Mouse (Mus musculus) heart, embryonic 13.5 days (tissue): ENCODE data around the gene Ncapd2. TPM values are rescaled to one million over a fixed set of nuclear protein-coding genes. Genes with fewer than 3 reads are reported as not detected.
A peak's percentile ranks its signal among the peaks of the same experiment; 100 is the strongest.

ENCODE experiments used
- ATAC-seq: fragments of 200-750 bp; cut with Nextera tagmentation; 2 replicates; pipeline ENCODE4 v1.8.0; 2017; ENCODE audit warnings: moderate TSS enrichment; ENCODE audit not compliant: insufficient number of reproducible peaks, low FRiP score, low TSS enrichment; ENCODE audit errors: extremely low read depth
- H3K27ac ChIP-seq: fragments of 300-500 bp; sonication (generic); replicated peaks from 2 replicates; pipeline ENCODE4 v1.5.1; 2015; ENCODE audit warnings: moderate library complexity, mild to moderate bottlenecking, inconsistent platforms
- H3K27me3 ChIP-seq: fragments of 300-500 bp; sonication (generic); replicated peaks from 2 replicates; pipeline ENCODE4 v1.6.1; 2015; ENCODE audit warnings: mild to moderate bottlenecking, inconsistent platforms
- H3K36me3 ChIP-seq: fragments of 300-500 bp; sonication (generic); 2 replicates; pipeline ENCODE4 v1.6.1; 2015; ENCODE audit warnings: mild to moderate bottlenecking, inconsistent platforms
- H3K4me1 ChIP-seq: fragments of 300-500 bp; sonication (generic); 2 replicates; pipeline ENCODE4 v1.6.1; 2015; ENCODE audit warnings: inconsistent platforms
- H3K4me2 ChIP-seq: fragments of 300-500 bp; sonication (generic); 2 replicates; pipeline ENCODE4 v1.6.1; 2015; ENCODE audit warnings: inconsistent platforms, mild to moderate bottlenecking, moderate library complexity
- H3K4me3 ChIP-seq: fragments of 300-500 bp; sonication (generic); 2 replicates; pipeline ENCODE4 v1.5.1; 2015; ENCODE audit warnings: moderate library complexity, mild to moderate bottlenecking, inconsistent platforms
- H3K9ac ChIP-seq: fragments of 300-500 bp; sonication (generic); 2 replicates; pipeline ENCODE4 v1.6.1; 2015; ENCODE audit warnings: inconsistent platforms, mild to moderate bottlenecking, moderate library complexity
- H3K9me3 ChIP-seq: fragments of 300-500 bp; sonication (generic); 2 replicates; pipeline ENCODE4 v1.6.1; 2016; ENCODE audit warnings: inconsistent platforms
- WGBS: fragments of 180-500 bp; shearing (Covaris S2); methylation state at CpG from one replicate; pipeline ENCODE4 v1.1.7; 2015; ENCODE audit warnings: mixed read lengths; 5-methylcytosine and 5-hydroxymethylcytosine counted together
- polyA plus RNA-seq: library from polyadenylated mRNA; unstranded; fragments of >200 nt; fragmentation: Nextera tagmentation; extraction: Ambion mirVana; gene quantifications from 2 replicates; pipeline ENCODE4 v1.2.1, GENCODE M21; 2015

Ncapd2 gene
- polyA plus RNA-seq, 1 experiment from 2014 or later, result 80.3 TPM

DNA sequence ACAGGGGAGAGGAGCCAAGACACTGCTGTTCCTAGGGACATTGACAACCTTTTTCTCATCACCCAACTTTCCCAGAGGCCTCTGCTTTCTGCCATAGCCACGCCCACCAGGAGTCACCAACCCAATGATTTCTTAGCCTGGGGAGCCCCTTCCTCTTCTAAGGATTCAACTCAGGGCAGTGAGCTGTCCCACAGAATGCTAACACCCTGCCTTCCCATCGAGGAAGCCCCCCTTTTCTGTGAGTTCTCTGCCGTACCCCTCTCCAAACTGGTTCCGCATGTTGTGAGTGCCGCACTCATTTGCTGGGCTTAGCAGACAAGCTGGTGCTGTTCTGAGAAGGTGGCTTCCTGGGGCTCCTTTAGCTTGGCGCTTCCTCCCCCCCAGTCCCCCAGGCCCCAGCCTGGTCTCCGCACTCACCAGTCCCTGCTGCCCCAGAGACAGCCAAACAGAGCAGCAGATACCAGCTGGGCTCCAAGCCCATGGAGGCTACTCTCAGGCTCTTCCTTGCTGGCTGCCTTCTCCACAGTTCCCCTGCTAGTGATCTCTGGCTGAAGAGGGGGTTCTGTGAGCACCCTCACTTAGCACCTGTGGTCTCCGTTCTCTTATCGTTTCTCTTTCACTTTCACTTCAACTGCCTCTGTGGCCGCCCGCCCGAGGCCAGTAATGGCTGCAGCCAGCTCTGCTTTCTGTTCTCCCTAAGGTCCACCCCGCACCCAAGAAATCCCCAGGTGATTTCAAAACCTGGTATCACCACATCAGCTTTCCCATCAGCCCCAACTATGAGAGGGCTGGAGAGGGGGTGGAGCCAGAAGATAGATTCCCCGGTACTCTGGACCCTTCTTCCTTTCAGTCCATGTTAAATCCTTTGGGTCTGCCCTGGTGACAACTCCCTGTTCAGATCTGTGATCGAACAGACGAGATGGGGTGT lies 39.9 kb upstream of the Ncapd2 start, which contains the start of gene Tapbpl:
Gene Tapbpl, minus strand, starts transcription at position 744 of the 928 bp plus-strand sequence.
- Histone ChIP-seq H3K9me3 (no peaks in the 10 kb centered on the region), H3K36me3 (no peaks in the 10 kb centered on the region), H3K27me3 (no peaks in the 10 kb centered on the region), H3K4me3 (peak within 1 kb of the TSS; percentile 63), H3K4me1 (peaks cover 36% of the 10 kb centered on the region), H3K4me2 (peak within 1 kb of the TSS; percentile 80), H3K27ac (peak within 1 kb of the TSS; percentile 84), H3K9ac (peak within 1 kb of the TSS; percentile 84)
- ATAC-seq, result no peak
- 1% methylated on average over 16 of the region's 16 CpGs for WGBS

DNA sequence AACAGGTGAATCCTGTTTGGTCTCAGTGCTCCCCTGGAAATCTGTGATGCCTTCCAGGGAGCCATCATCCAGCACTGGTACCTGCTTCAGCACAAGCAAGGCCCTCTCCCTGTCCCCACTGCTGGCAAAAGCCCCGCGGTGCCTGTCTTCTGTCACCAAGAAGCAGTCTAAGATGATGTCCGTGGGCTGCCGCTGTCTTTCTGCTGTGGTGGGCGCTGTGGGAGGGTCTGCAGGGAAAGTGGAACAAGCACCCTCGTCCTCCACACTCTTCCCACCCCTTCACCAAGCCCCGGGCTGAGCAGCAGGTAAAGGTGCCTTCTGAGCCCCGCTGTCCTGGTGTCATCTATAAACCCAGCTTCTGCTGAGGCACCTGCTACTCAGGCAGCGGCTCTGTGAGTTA lies 39.1 kb upstream of the Ncapd2 start:
- 53% methylated on average over 9 of the region's 9 CpGs for WGBS
- no peak for ATAC-seq
- H3K27me3 ChIP-seq, result no peaks in the 10 kb centered on the region
- H3K4me1 ChIP-seq, result peaks cover 36% of the 10 kb centered on the region
- H3K27ac ChIP-seq, result 0 out of 2 replicates have a peak overlapping the region, but pooled peaks have one; percentile 36
- 0 out of 2 replicates have a peak, but pooled peaks cover 2% of the 10 kb centered on the region for H3K36me3 ChIP-seq
- H3K4me2 ChIP-seq, result peak overlapping the region; percentile 80
- no peak overlapping the region for H3K4me3 ChIP-seq
- H3K9me3 ChIP-seq, result no peaks in the 10 kb centered on the region
- H3K9ac ChIP-seq, result peak overlapping the region; percentile 84

DNA sequence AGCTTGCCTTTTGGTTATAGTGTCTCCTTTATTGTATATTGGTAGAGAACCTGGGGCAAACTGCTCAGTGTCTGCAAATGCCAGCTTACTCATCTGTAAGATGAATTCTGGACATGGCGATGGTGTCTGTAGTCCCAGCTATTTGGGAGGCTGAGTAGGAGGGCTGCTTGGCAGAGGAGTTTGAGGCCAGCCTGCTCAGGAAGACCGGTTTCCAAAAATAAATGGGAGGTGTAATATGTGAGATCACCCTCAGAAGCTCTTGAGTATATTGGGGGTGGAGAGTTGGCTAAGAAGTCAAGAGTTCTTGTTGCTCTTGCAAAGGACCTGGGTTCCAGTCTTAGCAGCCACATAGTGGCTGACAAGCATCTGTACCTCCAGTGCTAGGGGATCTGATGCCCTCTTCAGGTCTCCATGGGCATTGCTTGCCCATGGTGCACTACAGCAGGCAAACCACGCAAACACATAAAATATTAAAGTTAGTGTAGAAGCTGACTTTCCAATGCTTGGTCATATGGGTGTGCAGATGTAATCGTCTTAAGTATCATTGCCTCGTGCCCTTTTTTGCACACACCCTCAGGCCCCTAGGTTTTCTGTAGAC lies 34.1 kb upstream of the Ncapd2 start:
- Histone ChIP-seq H3K36me3 (0 out of 2 replicates have a peak, but pooled peaks cover 21% of the 10 kb centered on the region), H3K4me2 (no peak overlapping the region), H3K4me3 (no peak overlapping the region), H3K4me1 (peaks cover 2% of the 10 kb centered on the region; the same call in 1 of the 2 replicates), H3K9me3 (no peaks in the 10 kb centered on the region), H3K27me3 (no peaks in the 10 kb centered on the region), H3K27ac (no peak overlapping the region), H3K9ac (no peak overlapping the region)
- no peak for ATAC-seq
- 67% methylated on average over 5 of the region's 5 CpGs for WGBS

DNA sequence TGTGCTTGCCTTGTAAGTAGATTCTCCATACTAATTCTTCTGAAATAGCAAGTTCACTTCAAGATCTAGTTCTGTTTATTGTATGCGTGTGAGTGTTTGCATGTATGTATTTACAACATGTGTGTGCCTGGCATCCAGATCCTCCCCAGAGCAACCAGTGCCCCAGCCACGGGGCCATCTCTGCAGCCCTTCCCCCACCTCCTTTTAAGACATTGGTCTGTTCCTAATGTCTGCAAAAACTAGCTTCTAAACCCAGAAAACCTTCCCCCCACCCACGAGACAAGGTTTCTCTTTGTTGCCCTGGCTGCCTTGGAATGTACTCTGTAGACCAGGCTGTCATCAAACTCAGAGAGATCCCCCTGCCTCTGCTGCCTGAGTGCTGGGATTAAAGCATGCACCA lies 31.1 kb upstream of the Ncapd2 start:
- H3K27me3 ChIP-seq, result no peaks in the 10 kb centered on the region; the same call in 1 of the 2 replicates
- no peak overlapping the region for H3K27ac ChIP-seq
- H3K4me3 ChIP-seq, result no peak overlapping the region
- H3K4me1 ChIP-seq, result no peaks in the 10 kb centered on the region
- no peak overlapping the region for H3K9ac ChIP-seq
- H3K9me3 ChIP-seq, result no peaks in the 10 kb centered on the region
- ATAC-seq, result no peak
- 0 out of 2 replicates have a peak, but pooled peaks cover 30% of the 10 kb centered on the region for H3K36me3 ChIP-seq
- 65% methylated on average over 3 of the region's 3 CpGs for WGBS
- H3K4me2 ChIP-seq, result no peak overlapping the region

DNA sequence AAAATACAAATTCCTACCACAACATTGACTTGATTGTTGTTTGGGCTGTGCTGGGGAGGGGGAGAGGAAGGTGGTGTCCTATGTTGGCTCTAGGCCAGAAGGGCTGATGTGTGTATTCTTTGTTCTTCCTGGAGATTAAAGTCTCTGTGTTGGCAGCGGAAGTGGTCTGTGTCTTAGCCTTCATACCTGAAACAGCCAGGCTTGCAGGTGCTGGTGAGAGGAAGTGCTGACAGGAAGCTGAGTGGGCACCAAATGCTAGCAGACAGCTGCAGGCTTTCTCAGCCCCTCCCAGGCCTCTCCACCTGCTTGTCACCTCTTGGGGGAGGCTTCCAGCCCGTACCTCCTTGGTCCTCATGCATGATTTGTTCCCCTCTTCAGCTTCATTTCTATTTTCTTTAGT lies 30.6 kb upstream of the Ncapd2 start:
- H3K36me3 ChIP-seq, result 0 out of 2 replicates have a peak, but pooled peaks cover 30% of the 10 kb centered on the region
- H3K9me3 ChIP-seq, result no peaks in the 10 kb centered on the region
- WGBS, result 36% methylated on average over 2 of the region's 2 CpGs
- H3K4me2 ChIP-seq, result no peak overlapping the region
- no peak overlapping the region for H3K4me3 ChIP-seq
- H3K27me3 ChIP-seq, result no peaks in the 10 kb centered on the region; the same call in 1 of the 2 replicates
- H3K9ac ChIP-seq, result no peak overlapping the region
- H3K27ac ChIP-seq, result no peak overlapping the region
- H3K4me1 ChIP-seq, result no peaks in the 10 kb centered on the region
- no peak for ATAC-seq

DNA sequence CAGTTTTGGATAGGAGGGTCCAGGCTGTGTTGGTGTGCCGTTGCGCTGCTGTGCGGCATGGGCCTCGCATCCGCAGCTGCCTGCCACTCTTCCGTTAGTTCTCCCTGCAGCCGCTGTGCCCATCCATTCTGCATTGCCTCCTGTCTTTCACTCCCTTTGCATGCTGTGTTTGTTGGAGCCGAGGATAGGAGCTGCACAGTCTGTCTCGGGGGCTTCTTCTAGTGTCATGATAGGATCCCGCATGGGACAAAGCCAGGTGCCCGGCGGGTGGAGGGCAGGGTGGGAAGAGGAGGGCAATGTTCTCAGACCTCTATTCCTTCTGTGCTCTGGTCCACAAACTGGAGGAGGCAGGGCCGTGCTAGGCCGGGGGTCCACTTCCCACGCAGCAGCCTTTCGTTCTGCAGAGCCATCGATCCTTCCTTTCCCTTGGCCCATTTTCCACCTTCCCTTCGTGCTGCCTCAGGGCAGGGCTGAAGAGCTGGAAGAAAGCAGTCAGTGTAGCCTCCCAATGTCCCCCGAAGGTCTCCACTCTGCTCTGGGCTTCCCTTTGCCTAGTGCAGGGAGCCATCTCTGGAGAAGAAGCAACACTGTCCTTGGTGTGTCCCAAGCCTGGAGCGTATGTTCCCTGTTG lies 29.7 kb upstream of the Ncapd2 start:
- H3K9ac ChIP-seq, result no peak overlapping the region
- H3K9me3 ChIP-seq, result no peaks in the 10 kb centered on the region
- no peak for ATAC-seq
- no peak overlapping the region for H3K27ac ChIP-seq
- H3K4me2 ChIP-seq, result no peak overlapping the region
- 86% methylated on average over 20 of the region's 20 CpGs for WGBS
- 0 out of 2 replicates have a peak, but pooled peaks cover 30% of the 10 kb centered on the region for H3K36me3 ChIP-seq
- H3K4me3 ChIP-seq, result no peak overlapping the region
- H3K4me1 ChIP-seq, result peaks cover 9% of the 10 kb centered on the region
- no peaks in the 10 kb centered on the region; the same call in 1 of the 2 replicates for H3K27me3 ChIP-seq

DNA sequence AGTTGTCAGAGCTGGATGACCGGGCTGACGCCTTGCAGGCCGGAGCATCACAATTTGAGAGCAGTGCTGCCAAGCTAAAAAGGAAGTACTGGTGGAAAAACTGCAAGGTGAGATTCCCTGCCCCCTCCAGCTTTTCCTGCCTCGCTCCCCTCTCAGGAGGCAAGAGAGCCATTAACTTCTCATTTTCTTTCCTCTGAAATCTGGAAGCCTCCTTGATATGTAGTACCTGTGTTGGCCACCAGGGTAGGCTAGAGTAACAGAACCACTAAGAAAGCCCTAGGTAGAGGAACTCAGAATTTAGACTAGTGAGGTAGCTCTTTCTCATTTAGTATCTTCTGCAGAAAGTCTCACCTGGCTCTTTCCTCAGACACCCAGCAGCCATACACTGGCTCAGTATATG lies 27.5 kb upstream of the Ncapd2 start:
- Histone ChIP-seq H3K9me3 (no peaks in the 10 kb centered on the region), H3K36me3 (0 out of 2 replicates have a peak, but pooled peaks cover 18% of the 10 kb centered on the region), H3K27me3 (peaks cover 2% of the 10 kb centered on the region), H3K4me2 (no peak overlapping the region), H3K27ac (no peak overlapping the region), H3K9ac (no peak overlapping the region), H3K4me1 (peaks cover 13% of the 10 kb centered on the region), H3K4me3 (no peak overlapping the region)
- 80% methylated on average over 4 of the region's 4 CpGs for WGBS
- ATAC-seq, result no peak

DNA sequence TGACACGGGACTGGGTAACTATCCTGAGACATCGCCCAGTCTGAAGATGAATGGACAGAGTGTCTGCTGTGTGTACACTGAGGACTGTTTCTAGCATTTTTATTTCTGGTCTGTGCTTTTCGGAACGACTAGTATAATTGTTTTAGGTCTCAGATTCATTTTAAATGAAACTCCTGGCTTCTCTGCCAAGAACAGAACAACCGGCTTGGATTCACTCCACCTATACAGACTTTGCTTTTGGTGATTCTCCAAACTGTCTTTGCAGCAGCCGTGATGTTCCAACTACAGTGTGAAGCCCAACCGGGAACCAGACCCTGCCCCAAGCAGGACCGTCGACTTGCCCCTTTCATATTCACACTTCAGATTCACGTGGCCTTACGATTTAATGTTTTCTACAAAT lies 26.4 kb upstream of the Ncapd2 start:
- Histone ChIP-seq H3K9ac (no peak overlapping the region), H3K4me3 (no peak overlapping the region), H3K27ac (no peak overlapping the region), H3K27me3 (peaks cover 13% of the 10 kb centered on the region), H3K36me3 (0 out of 2 replicates have a peak, but pooled peaks cover 10% of the 10 kb centered on the region), H3K4me1 (peaks cover 13% of the 10 kb centered on the region), H3K9me3 (no peaks in the 10 kb centered on the region), H3K4me2 (no peak overlapping the region)
- 80% methylated on average over 11 of the region's 11 CpGs for WGBS
- ATAC-seq, result no peak

DNA sequence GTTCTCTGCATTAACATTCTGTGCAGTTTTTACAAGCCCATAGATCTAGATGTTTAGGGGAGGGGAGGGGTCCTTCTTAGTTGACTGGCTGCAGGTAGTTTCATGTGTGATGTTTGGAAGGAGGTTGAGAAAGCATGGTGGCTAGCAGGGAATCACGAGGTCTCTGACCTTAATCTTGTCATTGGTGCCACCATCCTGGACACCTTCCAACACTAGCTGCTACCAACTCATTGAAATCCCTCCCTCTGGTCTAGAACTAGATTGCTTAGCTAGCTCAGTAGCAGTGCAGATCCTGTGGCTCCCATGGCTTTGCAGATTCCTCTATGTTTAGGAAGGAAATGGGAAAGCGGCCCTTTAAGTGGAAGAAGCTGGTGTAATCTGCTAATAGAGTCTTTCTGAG lies 25.4 kb upstream of the Ncapd2 start:
- Histone ChIP-seq H3K9me3 (no peaks in the 10 kb centered on the region), H3K4me2 (no peak overlapping the region; the same call in 1 of the 2 replicates), H3K4me1 (peaks cover 13% of the 10 kb centered on the region), H3K27ac (no peak overlapping the region), H3K36me3 (0 out of 2 replicates have a peak, but pooled peaks cover 10% of the 10 kb centered on the region), H3K27me3 (peaks cover 23% of the 10 kb centered on the region), H3K9ac (peak overlapping the region; percentile 50; the same call in 1 of the 2 replicates), H3K4me3 (no peak overlapping the region)
- ATAC-seq, result no peak
- 62% methylated on average over 2 of the region's 2 CpGs for WGBS

DNA sequence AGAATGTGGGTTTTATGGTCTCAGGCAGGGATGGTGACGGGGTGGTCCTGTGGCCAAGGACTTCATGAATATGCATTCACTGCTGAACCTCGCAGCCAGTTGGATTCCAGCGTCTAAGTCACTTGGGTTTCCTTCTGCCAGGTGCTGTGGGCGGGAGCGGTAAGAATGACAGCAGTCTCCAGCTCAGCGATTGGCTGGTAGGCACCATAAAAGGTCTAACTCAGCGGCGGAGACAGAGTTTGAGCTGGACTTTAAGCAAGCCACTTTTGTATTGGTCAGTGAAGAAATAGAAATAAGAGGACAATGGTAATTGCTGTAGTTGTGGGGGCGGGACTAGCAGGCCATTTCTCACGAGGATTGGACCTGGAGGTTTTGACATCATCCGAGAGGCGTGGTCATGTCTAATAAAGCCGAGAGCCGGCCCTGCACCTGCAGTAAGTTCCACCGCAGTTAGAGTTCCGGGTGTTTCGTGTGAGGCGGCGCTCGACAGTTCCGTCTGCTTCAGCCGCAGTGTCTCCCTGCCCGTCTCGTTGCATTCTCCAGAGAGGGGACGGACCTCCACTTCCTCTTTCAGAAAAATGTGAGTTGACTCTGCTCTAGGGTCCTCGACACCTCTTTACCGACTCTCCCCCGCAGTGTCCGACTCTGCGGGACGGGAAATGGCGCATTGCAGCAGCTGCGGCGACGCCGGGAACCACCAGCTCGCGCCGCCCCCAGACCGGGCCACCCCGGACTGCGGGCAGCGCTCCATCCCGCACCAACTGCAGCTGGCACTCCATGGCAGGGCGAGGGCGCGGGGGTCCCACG lies 23.9 kb upstream of the Ncapd2 start, which contains the start of gene Vamp1:
Gene Vamp1, plus strand, starts transcription at position 404 of the 807 bp plus-strand sequence.
- Histone ChIP-seq H3K27ac (peak within 1 kb of the TSS; percentile 71), H3K9ac (peak within 1 kb of the TSS; percentile 86), H3K9me3 (no peaks in the 10 kb centered on the region), H3K4me2 (peak within 1 kb of the TSS; percentile 87), H3K36me3 (0 out of 2 replicates have a peak, but pooled peaks cover 9% of the 10 kb centered on the region), H3K27me3 (peaks cover 32% of the 10 kb centered on the region), H3K4me1 (peaks cover 13% of the 10 kb centered on the region), H3K4me3 (peak within 1 kb of the TSS; percentile 67)
- WGBS, result under 1% methylated on average over 48 of the region's 48 CpGs
- ATAC-seq, result peak; percentile 90
